Mouse (Mus musculus) CH12.LX (cell line): Measurements from ENCODE around the gene Syt9. TPM values are rescaled to one million over a fixed set of nuclear protein-coding genes. Genes with fewer than 3 reads are reported as not detected.

Experiments used
- DNase-seq: peaks from one replicate; pipeline ENCODE4 v3.0.0-alpha.2; 2013; ENCODE audit errors: extremely low read depth
- H3K27ac ChIP-seq: 2 replicates; pipeline ENCODE4 v1.5.1; 2012; ENCODE audit warnings: low read depth, mild to moderate bottlenecking, control low read depth, moderate library complexity; ENCODE audit not compliant: insufficient read depth
- H3K27me3 ChIP-seq: replicated peaks from 2 replicates; pipeline ENCODE3; 2012; ENCODE audit warnings: inconsistent platforms
- H3K36me3 ChIP-seq, 2 experiments: replicated peaks in 1 of 2; 2 replicates each; pipeline versions ENCODE3 to v1.6.1; 2012; ENCODE audit warnings: inconsistent platforms in 1 of 2, low read length in 1 of 2, mild to moderate bottlenecking in 1 of 2, mixed read lengths in 1 of 2, moderate library complexity in 1 of 2; ENCODE audit not compliant: control insufficient read depth in 1 of 2, insufficient read depth in 1 of 2
- H3K4me1 ChIP-seq, 2 experiments: 2 replicates each; pipeline ENCODE4 v1.6.1; 2012; ENCODE audit warnings: inconsistent platforms in 1 of 2, moderate library complexity in 1 of 2; ENCODE audit not compliant: insufficient read depth in 2 of 2, control insufficient read depth in 1 of 2
- H3K4me2 ChIP-seq: 2 replicates; pipeline ENCODE4 v1.6.1; 2012; ENCODE audit warnings: low read depth, mild to moderate bottlenecking, control low read depth; ENCODE audit not compliant: poor library complexity, insufficient read depth, severe bottlenecking
- H3K4me3 ChIP-seq, 3 experiments: fragments of 150-350 bp in 1 of 3; sonication (generic) in 1 of 3; replicated peaks in 1 of 3; 2 replicates each; pipeline versions ENCODE3 to v1.5.1; 2011 to 2012; ENCODE audit warnings: low read depth in 2 of 3, low read length in 2 of 3, mild to moderate bottlenecking in 2 of 3, moderate library complexity in 2 of 3, control low read depth in 1 of 3, improper control_type of control experiment in 1 of 3, inconsistent platforms in 1 of 3, mixed read lengths in 1 of 3; ENCODE audit not compliant: poor library complexity in 1 of 3
- H3K79me2 ChIP-seq: replicated peaks from 2 replicates; pipeline ENCODE4 v1.6.1; 2012; ENCODE audit warnings: mild to moderate bottlenecking, moderate library complexity; ENCODE audit not compliant: control insufficient read depth, poor library complexity, insufficient read depth, severe bottlenecking; ENCODE audit errors: extremely low read depth
- H3K9ac ChIP-seq: 2 replicates; pipeline ENCODE4 v1.6.1; 2012; ENCODE audit warnings: low read depth, mild to moderate bottlenecking, control low read depth, moderate library complexity; ENCODE audit not compliant: insufficient read depth
- H3K9me3 ChIP-seq: replicated peaks from 2 replicates; pipeline ENCODE3; 2012; ENCODE audit warnings: low read length, inconsistent platforms, mixed read lengths
- BHLHE40 ChIP-seq: IDR thresholded peaks from 2 replicates; pipeline ENCODE4 v1.6.1; 2011; ENCODE audit warnings: mild to moderate bottlenecking, low read depth, low read length, improper control_type of control experiment
- CHD2 ChIP-seq: IDR thresholded peaks from 2 replicates; pipeline ENCODE4 v1.6.1; 2011; ENCODE audit warnings: low read length, improper control_type of control experiment
- CTCF ChIP-seq, 2 experiments: IDR thresholded peaks in 1 of 2; conservative IDR thresholded peaks in 1 of 2; 2 replicates each; pipeline ENCODE4 v1.5.1; 2011 to 2012; ENCODE audit warnings: low read depth in 2 of 2, low read length in 2 of 2, improper control_type of control experiment in 1 of 2, inconsistent platforms in 1 of 2, mild to moderate bottlenecking in 1 of 2, moderate library complexity in 1 of 2
- ELF1 ChIP-seq: IDR thresholded peaks from 2 replicates; pipeline ENCODE4 v1.6.1; 2014; ENCODE audit warnings: low read depth, mild to moderate bottlenecking, inconsistent platforms, low read length, improper control_type of control experiment
- EP300 ChIP-seq: IDR thresholded peaks from 2 replicates; pipeline ENCODE4 v1.6.1; 2011; ENCODE audit warnings: low read length, improper control_type of control experiment
- ETS1 ChIP-seq: conservative IDR thresholded peaks from 2 replicates; pipeline ENCODE4 v1.6.1; 2012; ENCODE audit warnings: low read depth, mild to moderate bottlenecking, inconsistent platforms, low read length, improper control_type of control experiment, moderate library complexity
- HCFC1 ChIP-seq: IDR thresholded peaks from 2 replicates; pipeline ENCODE4 v1.6.1; 2012; ENCODE audit warnings: low read depth, mild to moderate bottlenecking, inconsistent platforms, low read length, improper control_type of control experiment
- IRF4 ChIP-seq: IDR thresholded peaks from 2 replicates; pipeline ENCODE4 v1.6.1; 2014; ENCODE audit warnings: low read depth, mild to moderate bottlenecking, inconsistent platforms, low read length, improper control_type of control experiment
- JUN ChIP-seq: IDR thresholded peaks from 2 replicates; pipeline ENCODE4 v1.6.1; 2011; ENCODE audit warnings: low read depth, mild to moderate bottlenecking, low read length, improper control_type of control experiment, moderate library complexity; ENCODE audit not compliant: insufficient read depth
- JUND ChIP-seq: conservative IDR thresholded peaks from 2 replicates; pipeline ENCODE4 v1.6.1; 2011; ENCODE audit warnings: low read depth, low read length, improper control_type of control experiment
- MAFK ChIP-seq: IDR thresholded peaks from 2 replicates; pipeline ENCODE4 v1.6.1; 2011; ENCODE audit warnings: low read length, improper control_type of control experiment; ENCODE audit not compliant: insufficient replicate concordance
- MAX ChIP-seq: IDR thresholded peaks from 2 replicates; pipeline ENCODE4 v1.6.1; 2011; ENCODE audit warnings: low read length, improper control_type of control experiment
- MEF2A ChIP-seq: IDR thresholded peaks from 2 replicates; pipeline ENCODE4 v1.6.1; 2014; ENCODE audit warnings: low read depth, mild to moderate bottlenecking, inconsistent platforms, low read length, improper control_type of control experiment, borderline replicate concordance
- NELFE ChIP-seq: IDR thresholded peaks from 2 replicates; pipeline ENCODE4 v1.6.1; 2011; ENCODE audit warnings: low read depth, low read length, improper control_type of control experiment
- NRF1 ChIP-seq: IDR thresholded peaks from 2 replicates; pipeline ENCODE4 v1.6.1; 2014; ENCODE audit warnings: low read depth, mild to moderate bottlenecking, inconsistent platforms, low read length, improper control_type of control experiment, moderate library complexity
- POLR2A ChIP-seq: IDR thresholded peaks from 2 replicates; pipeline ENCODE4 v1.6.1; 2011; ENCODE audit warnings: low read depth, mild to moderate bottlenecking, improper control_type of control experiment, low read length
- SMC3 ChIP-seq: IDR thresholded peaks from 2 replicates; pipeline ENCODE4 v1.6.1; 2011; ENCODE audit warnings: low read depth, low read length, improper control_type of control experiment
- TBP ChIP-seq: conservative IDR thresholded peaks from 2 replicates; pipeline ENCODE4 v1.6.1; 2011; ENCODE audit warnings: low read depth, low read length, improper control_type of control experiment
- UBTF ChIP-seq: IDR thresholded peaks from 2 replicates; pipeline ENCODE4 v1.6.1; 2012; ENCODE audit warnings: low read depth, mild to moderate bottlenecking, inconsistent platforms, low read length, improper control_type of control experiment, moderate library complexity
- USF1 ChIP-seq: IDR thresholded peaks from 2 replicates; pipeline ENCODE4 v1.6.1; 2014; ENCODE audit warnings: low read depth, mild to moderate bottlenecking, inconsistent platforms, low read length, improper control_type of control experiment
- ZMIZ1 ChIP-seq: IDR thresholded peaks from 2 replicates; pipeline ENCODE4 v1.6.1; 2012; ENCODE audit warnings: low read depth, mild to moderate bottlenecking, inconsistent platforms, low read length, improper control_type of control experiment
- dilution Hi-C: fragments of 300-500 bp; cut with MboI; formaldehyde crosslinking; loops from 2 replicates; pipeline ENCODE4 v1.14.3; 2020; ENCODE audit warnings: low sequenced_read_pairs; ENCODE audit not compliant: extremely low pct_unique_long_range_greater_than_20kb, extremely low pct_ligation_motif_present
- in situ Hi-C: fragments of 300-500 bp; cut with MboI; formaldehyde crosslinking; loops from 3 replicates; pipeline ENCODE4 v1.14.3; 2019; ENCODE audit warnings: low sequenced_read_pairs, low pct_ligation_motif_present, low pct_unique_long_range_greater_than_20kb, mixed read lengths
- polyA plus RNA-seq: library from polyadenylated mRNA; unstranded; fragments of >175 nt; gene quantifications from 2 replicates; pipeline ENCODE4 v1.2.1, GENCODE M21; 2012; ENCODE audit warnings: low read depth; ENCODE audit not compliant: insufficient read length
- total RNA-seq, 2 experiments: library from RNA; depleted of rRNA; stranded (reverse); fragments of 300-350 nt in 1 of 2; fragments of >200 nt in 1 of 2; gene quantifications; 2 replicates each; pipeline ENCODE4 v1.2.3; 2012 to 2014

The Syt9 gene
- total and polyA plus RNA-seq, 3 experiments, result not detected

DNA sequence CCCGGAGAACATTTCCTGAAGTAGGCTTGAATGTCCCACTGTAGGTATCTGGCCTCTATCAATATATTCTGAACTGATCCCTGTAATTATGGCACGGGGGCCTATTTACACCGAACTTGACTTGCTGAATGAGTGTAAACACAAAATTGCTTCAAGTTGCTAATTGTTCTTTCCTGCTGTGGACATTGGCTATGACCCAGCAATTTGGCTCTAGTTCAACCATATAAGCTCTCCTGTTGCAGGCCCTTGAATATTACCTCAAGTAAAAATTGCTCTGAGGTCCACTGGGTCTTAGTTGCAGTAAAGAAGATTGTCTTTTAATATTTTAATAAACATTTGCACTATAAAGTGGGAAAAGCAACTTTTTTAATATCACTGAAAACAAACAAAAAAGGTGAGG, 32.7 kb downstream of the Syt9 start:
- no peak overlapping the region for H3K9ac ChIP-seq
- H3K9me3 ChIP-seq, result no peaks in the 10 kb centered on the region
- in situ Hi-C loops (no loop called here), dilution Hi-C loops (no loop called here)
- H3K27me3 ChIP-seq, result peaks cover 1% of the 10 kb centered on the region
- DNase-seq, result no peak
- H3K4me1 ChIP-seq, result no peaks in the 10 kb centered on the region
- TF ChIP-seq NELFE, result no peak
- TF ChIP-seq, all 38 proteins: peak for 0
- Histone ChIP-seq H3K36me3 (no peaks in the 10 kb centered on the region), H3K4me3 (no peak overlapping the region), H3K4me2 (no peak overlapping the region), H3K27ac (no peak overlapping the region), H3K79me2 (no peaks in the 10 kb centered on the region)

- no peaks in the 10 kb centered on the region for H3K4me1 ChIP-seq
- no peaks in the 10 kb centered on the region for H3K9me3 ChIP-seq
- H3K4me3 ChIP-seq, result no peak overlapping the region
- no peak overlapping the region for H3K9ac ChIP-seq
- H3K27me3 ChIP-seq, result no peaks in the 10 kb centered on the region
- DNase-seq, result no peak
- no peaks in the 10 kb centered on the region for H3K79me2 ChIP-seq
- no peaks in the 10 kb centered on the region for H3K36me3 ChIP-seq
- no peak overlapping the region for H3K4me2 ChIP-seq
- dilution Hi-C loops, result no loop called here
- TF ChIP-seq MAX (no peak), HCFC1 (no peak), CTCF (conservative IDR thresholded peaks at IDR 0.05 in 1 of 2, IDR thresholded peaks at IDR 0.05 in 1 of 2; ENCODE audit: low read depth in 2 of 2, low read length in 2 of 2) (no peak), MAFK (no peak), UBTF (no peak), JUN (no peak), IRF4 (no peak), TBP (no peak), JUND (no peak), MEF2A (no peak), USF1 (no peak), POLR2A (no peak), SMC3 (no peak), CHD2 (no peak), BHLHE40 (no peak), ETS1 (no peak), ELF1 (no peak), EP300 (no peak), NRF1 (no peak), ZMIZ1 (no peak)
- in situ Hi-C loops, result no loop called here
- no peak overlapping the region for H3K27ac ChIP-seq
Measured at GRCm38 (mm10) chr7:107414928-107415327, 44.4 kb downstream of the Syt9 start.
